Mouse (Mus musculus) Muller cell, postnatal 12 days (primary cell): Measurements from ENCODE around the gene Pon2.

ENCODE experiments used
- DNase-seq: peaks from one replicate; pipeline ENCODE4 v3.0.0-alpha.2; 2015; ENCODE audit errors: inconsistent ontology term

Gene Pon2

GRCm38 (mm10) chr6:5292841-5293240, 5.4 kb downstream of the Pon2 start:
- DNase-seq = no peak

- DNase-seq = peak; percentile 19
These were observed 6.8 kb downstream of the Pon2 start for GRCm38 (mm10) chr6:5291450-5291849.

- DNase-seq = no peak
These were observed 10.3 kb downstream of the Pon2 start for GRCm38 (mm10) chr6:5287919-5288318.

GRCm38 (mm10) chr6:5287392-5287791, 10.9 kb downstream of the Pon2 start:
- DNase-seq = no peak

DNA sequence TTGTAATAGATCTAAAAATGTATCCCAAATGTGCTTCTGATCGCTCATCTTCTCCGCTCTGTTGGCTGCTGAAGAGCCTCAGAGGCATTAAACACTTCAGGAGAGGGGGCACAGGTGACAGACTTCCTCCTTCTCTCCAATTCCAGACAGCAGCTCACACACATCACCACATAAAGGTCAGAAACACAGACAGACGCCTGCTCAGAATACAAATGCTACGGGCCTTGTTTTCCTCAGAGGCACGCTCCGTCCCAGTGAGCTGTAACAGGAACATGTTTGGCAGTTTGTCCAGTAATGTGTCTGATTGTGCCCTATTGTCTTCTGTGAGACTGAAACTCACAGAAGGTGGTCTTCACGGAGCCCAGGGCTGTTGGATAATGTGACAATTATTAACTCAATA, 15.8 kb downstream of the Pon2 start:
- peak; percentile 17 for DNase-seq

GRCm38 (mm10) chr6:5280576-5281305, 17.5 kb downstream of the Pon2 start:
- no peak for DNase-seq

GRCm38 (mm10) chr6:5277972-5278371, 20.3 kb downstream of the Pon2 start:
- no peak for DNase-seq

DNA sequence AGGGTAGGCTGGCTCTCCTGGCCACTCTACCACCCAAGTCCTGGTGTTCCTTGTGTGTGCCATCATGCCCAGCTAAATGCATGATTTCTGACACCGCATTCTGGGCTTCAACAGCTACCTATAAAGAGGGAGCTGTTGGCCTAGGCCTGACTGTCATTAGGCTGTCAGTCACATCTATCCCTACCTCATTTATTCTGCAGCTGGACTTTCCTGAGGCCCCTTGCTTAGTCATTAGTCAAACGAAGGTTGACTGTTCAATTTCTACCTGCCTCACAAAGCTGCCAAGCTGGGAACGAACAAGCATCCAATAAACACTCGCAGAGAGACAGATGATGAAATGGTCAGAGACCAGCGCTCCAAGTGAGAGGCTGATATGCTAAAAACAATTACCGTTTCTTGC, 28.6 kb downstream of the Pon2 start:
- DNase-seq = no peak

DNA sequence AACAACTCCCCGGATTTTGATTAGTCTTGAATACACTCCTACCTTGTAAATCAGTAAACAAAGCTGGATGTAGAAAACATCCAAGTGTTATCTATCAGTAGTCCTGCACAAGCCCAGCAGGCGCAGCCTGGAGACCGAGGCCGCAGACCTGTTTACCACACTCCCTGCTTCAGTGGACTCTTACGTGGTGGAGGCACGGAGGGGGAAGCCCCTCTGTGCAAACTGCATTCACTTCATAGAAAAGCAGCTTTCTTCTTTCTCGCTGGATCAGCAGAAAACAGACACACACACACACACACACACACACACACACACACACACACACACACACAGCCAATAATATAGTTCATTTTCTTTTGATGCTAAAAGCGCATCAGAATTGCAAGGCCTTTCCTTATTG, 33.5 kb downstream of the Pon2 start:
- no peak for DNase-seq

GRCm38 (mm10) chr6:5263250-5263999, 34.8 kb downstream of the Pon2 start:
- no peak for DNase-seq

GRCm38 (mm10) chr6:5262322-5263249, 35.7 kb downstream of the Pon2 start:
- DNase-seq = no peak

DNA sequence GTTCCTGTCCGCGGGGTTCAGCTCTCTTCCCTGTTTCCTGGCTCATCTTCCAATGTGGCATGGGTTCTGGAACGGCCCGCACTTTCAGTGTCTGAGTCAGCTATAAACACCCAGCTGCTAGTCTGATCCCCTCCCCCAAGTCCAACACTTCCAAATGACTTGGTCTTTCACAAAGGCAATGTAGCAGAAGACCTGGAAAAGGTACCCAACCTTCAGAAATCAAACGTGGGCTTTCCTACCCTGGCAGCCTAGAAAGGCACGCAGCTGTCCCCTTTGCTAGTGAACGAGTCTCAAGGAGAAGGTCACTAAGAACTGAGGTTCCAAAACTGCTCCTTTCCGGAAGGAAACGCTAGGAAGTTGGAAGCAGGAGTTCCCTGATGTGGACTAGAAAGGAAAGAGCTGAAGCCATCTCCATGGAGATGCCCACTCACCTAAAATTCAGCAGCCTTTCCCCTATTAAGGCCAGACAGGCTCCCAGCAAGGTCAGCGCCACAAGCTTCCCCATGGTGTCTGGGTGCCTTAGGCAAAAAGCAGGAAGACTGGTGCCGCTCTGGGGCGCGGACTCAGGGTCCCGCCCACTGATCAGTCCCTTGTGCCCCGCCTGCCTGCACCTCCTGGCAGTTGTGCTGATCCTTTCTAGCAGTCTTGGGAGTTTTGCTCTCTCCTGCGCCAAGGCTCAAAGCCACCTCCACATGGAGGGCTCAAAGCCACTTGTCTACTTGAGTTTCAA, 42.4 kb downstream of the Pon2 start, which contains the start of gene Pon3:
Pon3 (minus strand) TSS at position 565 of the 730 bp plus-strand sequence.
- DNase-seq = peak; percentile 57

DNA sequence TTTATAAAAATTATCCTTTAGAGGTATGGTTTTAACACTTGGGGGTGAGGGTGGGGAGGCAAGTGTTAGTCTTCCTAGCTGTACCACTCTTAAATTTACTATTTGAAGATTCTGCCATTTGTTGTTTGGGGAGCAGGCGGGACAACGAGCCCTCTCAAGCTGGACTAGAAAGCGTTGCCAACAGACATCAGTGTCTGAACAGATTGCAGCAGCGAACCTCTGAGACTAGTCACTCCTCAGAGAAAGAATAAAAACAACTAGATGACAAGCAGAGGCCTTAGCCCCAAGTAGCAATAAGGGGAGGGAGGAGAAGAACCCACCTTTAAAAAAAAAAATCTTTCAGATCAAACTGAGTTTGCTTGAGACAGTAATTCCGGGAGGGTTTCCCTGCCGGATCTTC, 43.0 kb downstream of the Pon2 start:
- no peak for DNase-seq

GRCm38 (mm10) chr6:5254869-5255268, 43.4 kb downstream of the Pon2 start:
- DNase-seq = no peak

DNA sequence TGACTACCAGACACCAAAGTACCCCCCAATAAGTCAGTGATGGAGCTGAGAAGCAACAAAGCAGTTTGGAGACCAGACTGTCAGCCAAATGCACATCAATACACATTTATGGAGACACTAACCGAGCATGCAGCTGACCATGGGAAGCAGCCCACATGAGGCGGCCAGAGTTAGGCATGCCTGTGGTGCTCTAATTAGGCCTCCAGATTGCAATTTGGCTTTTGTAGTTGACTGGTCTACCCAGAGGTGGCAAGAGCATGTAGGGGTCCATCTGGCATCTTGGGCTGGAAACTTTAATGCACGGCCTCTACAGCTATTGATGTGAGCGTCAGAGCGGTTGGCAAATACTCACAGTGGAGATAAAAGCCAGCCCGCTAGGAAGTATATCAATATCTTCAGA, 52.3 kb downstream of the Pon2 start:
- DNase-seq = no peak

DNA sequence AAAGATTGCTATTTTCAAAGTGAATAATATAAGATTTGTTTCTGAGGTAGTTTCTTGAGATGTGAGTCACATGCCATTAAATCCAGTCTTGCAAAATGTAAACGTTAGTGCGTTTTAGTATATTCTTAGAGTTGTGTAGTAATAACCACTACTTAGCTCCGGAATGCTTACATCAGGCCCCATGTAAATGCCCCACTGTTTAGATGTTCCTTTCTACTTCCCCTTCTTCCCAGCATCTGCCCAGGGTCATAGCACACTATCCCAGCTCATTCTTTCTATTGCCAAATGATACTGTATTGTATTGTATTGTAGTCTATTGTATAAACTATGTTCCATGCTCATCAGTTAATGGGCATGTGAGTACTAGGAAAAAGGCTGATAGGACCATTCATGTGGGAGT, 59.5 kb downstream of the Pon2 start:
- DNase-seq = no peak

GRCm38 (mm10) chr6:5237510-5237909, 60.7 kb downstream of the Pon2 start:
- no peak for DNase-seq

GRCm38 (mm10) chr6:5236843-5237371, 61.3 kb downstream of the Pon2 start:
- no peak for DNase-seq

DNA sequence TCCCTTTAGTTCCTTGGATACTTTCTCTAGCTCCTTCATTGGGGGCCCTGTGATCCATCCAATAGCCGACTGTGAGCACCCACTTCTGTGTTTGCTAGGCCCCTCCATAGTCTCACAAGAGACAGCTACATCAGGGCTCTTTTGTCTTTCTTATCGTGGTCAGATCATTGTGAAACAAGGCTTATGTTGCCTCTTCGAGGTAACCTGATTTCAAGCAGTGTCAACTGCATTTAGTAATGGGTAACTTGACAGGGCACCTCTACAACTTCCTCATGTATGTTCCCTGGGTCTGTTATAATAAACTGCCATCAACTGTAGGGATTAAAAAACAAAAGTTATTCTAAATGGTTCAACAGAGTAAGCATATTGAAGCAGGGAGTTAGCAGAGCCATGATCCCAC, 63.7 kb downstream of the Pon2 start:
- no peak for DNase-seq

- no peak for DNase-seq
These were observed 64.4 kb downstream of the Pon2 start for GRCm38 (mm10) chr6:5233812-5234211.

DNA sequence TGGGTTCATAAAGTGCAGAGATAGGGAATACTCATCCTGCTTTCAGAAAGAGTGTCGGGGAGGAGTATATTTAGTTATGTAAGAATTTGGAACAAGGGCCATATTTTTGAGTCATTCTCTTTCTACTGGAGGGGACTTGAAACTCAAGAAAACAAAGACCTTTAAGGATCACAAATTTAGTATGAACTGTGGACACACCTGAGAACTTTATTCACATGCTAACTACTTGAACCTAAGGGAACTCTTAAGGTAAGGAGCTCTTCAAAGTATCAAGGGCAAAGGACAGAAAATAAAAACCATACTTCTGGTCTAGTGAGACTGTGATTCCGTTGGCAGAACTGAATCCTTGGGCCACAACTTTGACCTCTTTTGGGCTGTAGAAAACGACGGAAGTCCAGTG, 66.2 kb downstream of the Pon2 start:
- no peak for DNase-seq
